Mouse (Mus musculus) hindbrain, embryonic 14.5 days (tissue): ENCODE measurements around the gene Mrps15. TPM values are rescaled to one million over a fixed set of nuclear protein-coding genes. Genes with fewer than 3 reads are reported as not detected.

Experiments
- ATAC-seq: fragments of 200-750 bp; cut with Nextera tagmentation; 2 replicates; pipeline ENCODE4 v1.8.0; 2017; ENCODE audit warnings: moderate number of reproducible peaks, mild to moderate bottlenecking, moderate TSS enrichment, moderate library complexity; ENCODE audit not compliant: low FRiP score
- DNase-seq: peaks from one replicate; pipeline ENCODE4 v3.0.0-alpha.2; 2015; ENCODE audit warnings: low spot score
- H3K27ac ChIP-seq: fragments of 300-500 bp; sonication (generic); 2 replicates; pipeline ENCODE4 v1.5.1; 2014; ENCODE audit warnings: mild to moderate bottlenecking, moderate library complexity
- H3K27me3 ChIP-seq: fragments of 300-500 bp; sonication (generic); 2 replicates; pipeline ENCODE4 v1.6.1; 2014; ENCODE audit warnings: mild to moderate bottlenecking, low read length, mixed read lengths; ENCODE audit not compliant: control insufficient read depth, insufficient read depth
- H3K36me3 ChIP-seq: fragments of 300-500 bp; sonication (generic); replicated peaks from 2 replicates; pipeline ENCODE4 v1.6.1; 2014; ENCODE audit not compliant: control insufficient read depth, insufficient read depth
- H3K4me1 ChIP-seq: fragments of 300-500 bp; sonication (generic); replicated peaks from 2 replicates; pipeline ENCODE4 v1.6.1; 2014; ENCODE audit warnings: antibody characterized with exemption, low read length, mixed read lengths; ENCODE audit not compliant: control insufficient read depth, insufficient read depth
- H3K4me2 ChIP-seq: fragments of 300-500 bp; sonication (generic); replicated peaks from 2 replicates; pipeline ENCODE4 v1.6.1; 2014; ENCODE audit warnings: mild to moderate bottlenecking, moderate library complexity
- H3K4me3 ChIP-seq: fragments of 300-500 bp; sonication (generic); replicated peaks from 2 replicates; pipeline ENCODE4 v1.5.1; 2014; ENCODE audit warnings: mild to moderate bottlenecking, low read length
- H3K9ac ChIP-seq: fragments of 300-500 bp; sonication (generic); 2 replicates; pipeline ENCODE4 v1.6.1; 2014
- H3K9me3 ChIP-seq: fragments of 300-500 bp; sonication (generic); 2 replicates; pipeline ENCODE4 v1.6.1; 2016; ENCODE audit warnings: low read length; ENCODE audit not compliant: control insufficient read depth
- WGBS: fragments of 180-500 bp; shearing (Covaris S2); extraction: QIAGEN DNeasy Blood & Tissue Kit; methylation state at CpG from one replicate; pipeline ENCODE4 v1.1.7; 2014; 5-methylcytosine and 5-hydroxymethylcytosine counted together
- polyA plus RNA-seq: library from polyadenylated mRNA; unstranded; fragments of >200 nt; fragmentation: Nextera tagmentation; extraction: Ambion mirVana; gene quantifications from 2 replicates; pipeline ENCODE4 v1.2.1, GENCODE M21; 2014

The Mrps15 gene
- polyA plus RNA-seq, 1 experiment from 2014 or later = 121 TPM

DNA sequence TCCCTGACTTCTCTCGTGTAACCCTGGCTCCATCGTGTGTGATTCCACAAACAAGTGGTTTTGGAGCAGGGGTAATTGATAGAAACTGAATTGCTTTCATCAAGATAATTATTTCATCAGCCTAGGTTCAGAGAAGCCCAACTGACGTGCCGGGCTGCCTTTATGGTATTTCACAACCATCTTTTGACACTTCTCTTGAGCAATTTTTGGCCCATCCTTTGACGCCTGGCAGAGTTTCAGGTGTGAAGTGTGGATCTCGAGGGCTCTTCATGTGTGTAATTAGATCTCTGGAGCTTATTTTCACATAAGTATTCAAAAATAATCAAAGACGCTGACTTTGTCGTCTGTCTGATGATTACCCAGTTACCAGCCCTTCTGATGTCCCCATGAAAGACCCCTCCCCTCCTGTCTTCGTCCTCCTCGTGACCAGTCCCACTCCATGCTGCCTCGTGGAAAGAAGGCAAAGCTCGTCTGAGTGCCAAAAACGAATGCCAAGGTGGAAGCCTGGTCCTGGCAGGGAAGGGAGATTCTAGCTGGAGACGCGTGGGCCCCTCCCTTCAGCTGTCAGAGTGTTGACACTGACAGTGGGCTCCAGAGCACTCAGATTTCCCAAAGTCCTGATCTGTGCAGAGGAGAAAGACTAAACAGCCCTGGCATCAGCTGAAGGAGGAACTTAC lies 20.8 kb downstream of the Mrps15 start:
- WGBS = 82% methylated on average over 15 of the region's 15 CpGs
- no peaks in the 10 kb centered on the region for H3K9me3 ChIP-seq
- H3K9ac ChIP-seq = no peak overlapping the region; the same call in 1 of the 2 replicates
- DNase-seq (no peak), ATAC-seq (no peak)
- no peaks in the 10 kb centered on the region for H3K4me1 ChIP-seq
- no peaks in the 10 kb centered on the region for H3K27me3 ChIP-seq
- 0 out of 2 replicates have a peak, but pooled peaks cover 3% of the 10 kb centered on the region for H3K36me3 ChIP-seq
- H3K27ac ChIP-seq = no peak overlapping the region
- no peak overlapping the region for H3K4me3 ChIP-seq
- no peak overlapping the region for H3K4me2 ChIP-seq

- Histone ChIP-seq H3K9me3 (no peaks in the 10 kb centered on the region), H3K27me3 (no peaks in the 10 kb centered on the region), H3K9ac (no peak overlapping the region), H3K4me2 (no peak overlapping the region), H3K27ac (no peak overlapping the region), H3K4me3 (no peak overlapping the region), H3K36me3 (peaks cover under 1% of the 10 kb centered on the region; the same call in 1 of the 2 replicates), H3K4me1 (no peaks in the 10 kb centered on the region)
- DNase-seq = no peak
- WGBS = 92% methylated on average over 6 of the region's 6 CpGs
- no peak for ATAC-seq
Observed at GRCm38 (mm10) chr4:126068842-126069241, 22.1 kb downstream of the Mrps15 start.

DNA sequence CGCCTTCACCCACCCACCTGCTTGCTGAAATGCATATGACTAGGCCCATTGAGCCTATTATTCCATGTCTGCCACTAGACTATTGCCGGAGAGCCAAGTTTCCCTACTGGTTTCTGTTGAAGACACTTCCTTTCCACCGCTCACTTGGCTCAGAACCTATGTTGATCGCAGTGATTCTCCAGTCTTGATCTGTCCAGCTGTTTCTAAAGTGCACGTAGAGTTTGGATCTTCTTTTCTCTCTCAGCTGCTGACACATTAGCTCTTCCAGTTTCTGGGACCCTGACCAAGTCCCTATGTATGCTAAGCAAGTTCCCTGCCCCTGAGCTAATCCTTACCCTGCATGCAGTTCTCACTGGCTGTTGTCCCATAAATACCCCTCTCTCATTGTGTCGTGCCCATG lies 31.1 kb downstream of the Mrps15 start:
- Histone ChIP-seq H3K4me2 (no peak overlapping the region), H3K36me3 (peaks cover 33% of the 10 kb centered on the region), H3K9me3 (no peaks in the 10 kb centered on the region), H3K27me3 (no peaks in the 10 kb centered on the region), H3K4me1 (no peaks in the 10 kb centered on the region), H3K27ac (no peak overlapping the region), H3K9ac (no peak overlapping the region), H3K4me3 (no peak overlapping the region)
- DNase-seq (no peak), ATAC-seq (no peak)
- WGBS = 89% methylated on average over 6 of the region's 6 CpGs

GRCm38 (mm10) chr4:126079266-126079665 lies 32.5 kb downstream of the Mrps15 start:
- 93% methylated on average over 4 of the region's 4 CpGs for WGBS
- peaks cover 37% of the 10 kb centered on the region for H3K36me3 ChIP-seq
- no peak for DNase-seq

DNA sequence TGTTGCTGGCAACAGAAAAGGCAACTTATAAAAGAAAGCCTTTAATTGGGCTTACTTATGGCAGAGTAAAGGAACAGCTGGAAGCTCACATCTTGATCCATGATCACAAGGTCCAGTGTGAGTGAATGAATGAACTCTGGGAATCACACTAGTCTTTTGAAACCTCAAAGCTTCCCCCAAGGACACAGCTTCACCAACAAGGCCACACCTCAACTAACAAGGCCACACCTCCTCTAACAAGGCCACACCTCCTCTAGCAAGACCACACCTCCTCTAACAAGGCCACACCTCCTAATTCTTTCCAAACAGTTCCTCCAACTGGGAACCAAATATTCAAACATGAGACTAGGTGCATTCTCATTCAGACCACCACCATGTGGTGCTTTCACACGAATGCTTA lies 34.9 kb downstream of the Mrps15 start:
- WGBS = 91% methylated on average over 1 of the region's 1 CpGs

More at GRCm38 (mm10) chr4:126079266-126079665, 32.5 kb downstream of the Mrps15 start:
- Histone ChIP-seq H3K9ac (no peak overlapping the region), H3K4me1 (no peaks in the 10 kb centered on the region), H3K27me3 (no peaks in the 10 kb centered on the region), H3K4me2 (no peak overlapping the region), H3K27ac (no peak overlapping the region), H3K9me3 (no peaks in the 10 kb centered on the region), H3K4me3 (no peak overlapping the region)
- no peak for ATAC-seq

DNA sequence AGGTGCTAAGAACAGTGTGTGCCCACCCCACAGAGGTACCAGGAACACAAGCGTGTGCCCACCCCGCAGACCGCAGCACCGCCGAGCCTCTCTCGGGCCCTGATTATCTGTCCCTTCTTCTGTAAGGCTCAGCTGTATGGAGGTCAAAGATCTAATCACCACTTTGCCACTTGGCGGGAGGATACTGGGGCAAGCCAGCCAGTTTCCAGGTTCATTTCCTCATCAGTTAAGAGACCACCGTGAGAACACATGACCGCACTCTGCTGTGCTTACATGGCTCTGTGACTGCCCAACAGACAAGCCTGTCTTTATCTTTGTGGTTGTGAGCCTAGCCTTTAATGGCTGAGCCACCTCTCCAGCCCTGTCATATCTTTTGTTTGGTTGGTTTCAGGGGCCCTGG lies 36.3 kb downstream of the Mrps15 start:
- ATAC-seq = no peak
- Histone ChIP-seq H3K27ac (no peak overlapping the region), H3K4me3 (no peak overlapping the region)

More for the DNA sequence above, 34.9 kb downstream of the Mrps15 start:
- ATAC-seq (no peak), DNase-seq (no peak)
- no peak overlapping the region for H3K4me2 ChIP-seq
- no peaks in the 10 kb centered on the region for H3K9me3 ChIP-seq
- no peak overlapping the region for H3K4me3 ChIP-seq
- H3K36me3 ChIP-seq = peaks cover 22% of the 10 kb centered on the region
- H3K9ac ChIP-seq = no peak overlapping the region
- H3K27ac ChIP-seq = no peak overlapping the region
- H3K27me3 ChIP-seq = no peaks in the 10 kb centered on the region
- no peaks in the 10 kb centered on the region for H3K4me1 ChIP-seq

DNA sequence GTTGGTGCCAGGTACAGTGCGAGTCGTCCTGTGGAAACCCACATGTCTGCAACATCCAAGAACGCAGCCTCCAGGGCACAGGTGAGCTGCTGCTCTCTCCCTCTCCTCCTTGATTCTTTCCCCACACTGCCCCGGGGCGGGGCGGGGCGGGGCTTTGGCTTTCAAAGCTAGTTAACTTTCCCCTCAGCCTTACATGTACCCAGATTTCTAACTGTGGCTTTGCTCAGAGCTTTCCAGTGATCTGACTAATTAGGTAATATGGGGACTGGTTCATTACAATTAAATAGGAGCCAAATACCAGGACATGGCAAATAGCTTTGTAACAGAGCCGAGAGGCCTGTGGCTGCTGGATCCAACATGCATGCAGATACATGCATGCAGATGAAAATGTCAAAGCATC lies 37.7 kb downstream of the Mrps15 start:
- H3K4me1 ChIP-seq = no peaks in the 10 kb centered on the region
- no peak for DNase-seq
- 81% methylated on average over 8 of the region's 8 CpGs for WGBS

More for the DNA sequence above, 36.3 kb downstream of the Mrps15 start:
- no peak overlapping the region for H3K9ac ChIP-seq
- no peak for DNase-seq
- no peak overlapping the region for H3K4me2 ChIP-seq
- 97% methylated on average over 9 of the region's 9 CpGs for WGBS
- H3K27me3 ChIP-seq = no peaks in the 10 kb centered on the region
- H3K9me3 ChIP-seq = no peaks in the 10 kb centered on the region
- peaks cover 29% of the 10 kb centered on the region for H3K36me3 ChIP-seq
- no peaks in the 10 kb centered on the region for H3K4me1 ChIP-seq

DNA sequence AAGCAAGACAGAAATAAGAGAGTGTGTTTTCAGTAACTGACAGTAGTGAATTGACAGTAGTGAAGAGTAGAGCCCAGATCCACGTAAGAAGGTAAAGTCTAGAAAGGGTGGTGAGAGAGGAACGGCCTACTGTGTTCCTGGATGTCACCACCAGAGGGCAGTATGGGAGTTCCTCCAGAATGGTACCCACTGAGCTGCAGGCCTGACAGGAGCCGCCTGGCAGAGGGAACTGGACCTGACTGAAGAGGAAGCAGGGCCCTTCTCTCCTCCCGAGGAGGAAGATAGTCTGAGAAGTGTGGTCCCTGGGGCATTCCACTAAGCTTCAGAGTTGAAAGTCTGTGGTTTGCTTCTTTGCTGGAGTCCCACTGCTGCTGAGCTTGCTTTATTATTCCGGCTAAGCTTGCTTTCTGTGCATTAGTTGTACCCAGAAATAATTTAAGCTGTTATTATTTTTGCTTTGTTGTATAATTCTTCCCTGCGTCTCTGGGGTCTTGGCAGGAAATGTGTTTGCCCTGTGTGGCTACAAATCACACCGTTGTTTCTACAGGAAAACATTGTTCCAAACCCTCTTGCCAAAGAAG lies 39.4 kb downstream of the Mrps15 start:
- no peaks in the 10 kb centered on the region for H3K4me1 ChIP-seq
- WGBS = 32% methylated on average over 7 of the region's 7 CpGs
- ATAC-seq (peak; percentile 80), DNase-seq (peak; percentile 84)
- H3K36me3 ChIP-seq = peaks cover 37% of the 10 kb centered on the region
- H3K9ac ChIP-seq = no peak overlapping the region
- no peak overlapping the region for H3K27ac ChIP-seq
- H3K4me2 ChIP-seq = no peak overlapping the region
- H3K27me3 ChIP-seq = no peaks in the 10 kb centered on the region
- H3K4me3 ChIP-seq = no peak overlapping the region
- H3K9me3 ChIP-seq = no peaks in the 10 kb centered on the region

More for the DNA sequence above, 37.7 kb downstream of the Mrps15 start:
- no peak overlapping the region for H3K4me2 ChIP-seq
- no peak overlapping the region for H3K27ac ChIP-seq
- no peaks in the 10 kb centered on the region for H3K27me3 ChIP-seq
- ATAC-seq = no peak
- H3K36me3 ChIP-seq = peaks cover 37% of the 10 kb centered on the region
- no peaks in the 10 kb centered on the region for H3K9me3 ChIP-seq
- H3K4me3 ChIP-seq = no peak overlapping the region
- H3K9ac ChIP-seq = no peak overlapping the region

DNA sequence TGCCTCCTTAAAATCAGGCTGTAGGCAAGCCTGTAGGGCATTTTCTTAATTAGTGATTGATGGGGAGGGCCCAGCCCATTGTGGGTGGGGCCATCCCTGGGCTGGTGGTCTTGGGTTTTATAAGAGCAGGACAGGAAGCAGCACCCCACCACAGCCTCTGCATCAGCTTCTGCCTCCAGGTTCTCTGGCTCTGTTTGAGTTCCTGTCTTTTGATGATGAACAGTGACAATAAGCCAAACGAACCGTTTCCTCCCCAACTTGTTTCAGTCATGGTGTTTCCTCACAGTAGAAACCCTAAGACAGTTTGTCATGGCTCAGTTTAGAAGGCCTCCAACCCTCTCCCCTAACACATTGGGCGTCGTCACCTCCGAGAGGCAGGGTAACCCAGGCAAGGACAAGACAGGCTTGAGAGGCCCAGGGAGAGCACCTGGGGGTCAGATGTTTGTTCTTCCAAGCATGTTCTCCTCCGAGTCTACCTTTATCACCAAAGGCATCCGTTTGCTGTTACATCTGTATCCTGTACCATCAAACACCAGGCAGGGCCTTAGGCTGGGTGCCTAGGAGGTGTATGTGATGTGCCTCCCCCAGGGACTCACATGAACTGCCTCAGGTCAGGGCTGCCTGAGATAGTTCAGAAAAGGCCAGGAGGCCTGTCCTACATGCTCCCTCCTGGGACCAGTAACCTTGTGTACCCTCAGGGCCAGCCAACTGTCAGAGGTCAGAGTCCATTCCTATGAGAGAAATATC lies 43.5 kb downstream of the Mrps15 start:
- Histone ChIP-seq H3K27me3 (no peaks in the 10 kb centered on the region), H3K4me2 (no peak overlapping the region), H3K4me3 (no peak overlapping the region), H3K36me3 (peaks cover 18% of the 10 kb centered on the region; the same call in 1 of the 2 replicates), H3K9me3 (no peaks in the 10 kb centered on the region), H3K9ac (no peak overlapping the region), H3K27ac (no peak overlapping the region), H3K4me1 (no peaks in the 10 kb centered on the region)
- no peak for ATAC-seq
- WGBS = 84% methylated on average over 7 of the region's 7 CpGs
- no peak for DNase-seq
